Mouse (Mus musculus): Measurements from ENCODE around the gene Creb3.

- no peak for TF ChIP-seq CTCF (conservative IDR thresholded peaks at IDR 0.05; ENCODE audit: insufficient read depth, insufficient read length, low read depth, low read length)
- TF ChIP-seq POLR2A (IDR thresholded peaks at IDR 0.05; ENCODE audit: low read depth, low read length) = no peak
Observed at GRCm38 (mm10) chr4:43546375-43547047, 15.6 kb upstream of the Creb3 start.
